8 mouse cellular contexts compared by ENCODE assay signal in genomic region chr13:38151671-38152428, GRCm38 (mm10). TPM values are rescaled to one million over a fixed set of nuclear protein-coding genes. Genes with fewer than 3 reads are reported as not detected.
DNase-seq lines count a peak whose midpoint lies in the region; ATAC-seq and TF ChIP-seq lines count a peak whose summit lies in the region.

No protein-coding gene starts in this region.

- H3K4me3 ChIP-seq in forebrain, postnatal 0 days (ENCODE audit: low read depth, low read length): peak overlapping the region; percentile 40
- H3K4me3 ChIP-seq in kidney, embryonic 16.5 days (ENCODE audit: low read length): peak overlapping the region; percentile 57
- H3K4me3 ChIP-seq in small intestine, adult 2 months (ENCODE audit: low read depth, low read length): peak overlapping the region; percentile 98

- H3K27me3 ChIP-seq in forebrain, postnatal 0 days (ENCODE audit: insufficient read depth, low read length): peaks cover 49% of the 10 kb centered on the region
- H3K27me3 ChIP-seq in kidney, embryonic 16.5 days (ENCODE audit: insufficient read depth, low read length): peaks cover 23% of the 10 kb centered on the region
- H3K27me3 ChIP-seq in small intestine, adult 2 months (ENCODE audit: control insufficient read depth, insufficient read depth, low read length): 0 out of 2 replicates have a peak, but pooled peaks cover 6% of the 10 kb centered on the region

- H3K9me3 ChIP-seq in forebrain, postnatal 0 days (ENCODE audit: low read length): no peaks in the 10 kb centered on the region
- no peaks in the 10 kb centered on the region for H3K9me3 ChIP-seq in kidney, embryonic 16.5 days (ENCODE audit: low read length)

- H3K36me3 ChIP-seq in forebrain, postnatal 0 days (ENCODE audit: insufficient read depth): no peaks in the 10 kb centered on the region
- no peaks in the 10 kb centered on the region for H3K36me3 ChIP-seq in kidney, embryonic 16.5 days (ENCODE audit: insufficient read depth, low read length)
- H3K36me3 ChIP-seq in small intestine, adult 2 months (ENCODE audit: control insufficient read depth, insufficient read depth, low read length): peaks cover 1% of the 10 kb centered on the region; the same call in 1 of the 2 replicates

- peak; percentile 5 to 21 for DNase-seq in cerebellum, postnatal 25 days
- no peak for DNase-seq in cerebellum, adult 9-10 months
- DNase-seq in adrenal gland, postnatal 10 days: peak; percentile 19
- peak; percentile 63 for DNase-seq in forebrain, postnatal 0 days
- peak; percentile 5 for DNase-seq in lung, postnatal 14 days
- no peak for DNase-seq in gastrocnemius, postnatal 25 days

- H3K9ac ChIP-seq in forebrain, postnatal 0 days: peak overlapping the region; percentile 18; the same call in 1 of the 2 replicates
- peak overlapping the region; percentile 75 for H3K9ac ChIP-seq in kidney, embryonic 16.5 days (replicated peaks; ENCODE audit: low read length)

- peak overlapping the region; percentile 68 for H3K4me2 ChIP-seq in forebrain, postnatal 0 days (ENCODE audit: low read depth)
- H3K4me2 ChIP-seq in kidney, embryonic 16.5 days (replicated peaks; ENCODE audit: low read depth, low read length): peak overlapping the region; percentile 93

- ATAC-seq in forebrain, postnatal 0 days: peak; percentile 30
- peak; percentile 46; the same call in 1 of the 2 replicates for ATAC-seq in kidney, embryonic 16.5 days (ENCODE audit: low FRiP score, low TSS enrichment)

- no peak for TF ChIP-seq CTCF in forebrain, postnatal 0 days (IDR thresholded peaks at IDR 0.05; ENCODE audit: low read depth)
- TF ChIP-seq CTCF in small intestine, adult 2 months (IDR thresholded peaks at IDR 0.05; ENCODE audit: extremely low read depth, insufficient read length, insufficient replicate concordance, low read depth, low read length): no peak

- no peak overlapping the region for H3K27ac ChIP-seq in forebrain, postnatal 0 days (ENCODE audit: low read depth, low read length)
- H3K27ac ChIP-seq in kidney, embryonic 16.5 days (ENCODE audit: low read length): peak overlapping the region; percentile 44; the same call in 1 of the 2 replicates
- H3K27ac ChIP-seq in small intestine, adult 2 months (ENCODE audit: insufficient read depth, low read depth, low read length): peak overlapping the region; percentile 98

- 1% methylated on average over 48 of the region's 49 CpGs for WGBS in forebrain, postnatal 0 days
- WGBS in kidney, embryonic 16.5 days: under 1% methylated on average over 49 of the region's 49 CpGs
- WGBS in small intestine, adult 2 months: under 1% methylated on average over 49 of the region's 49 CpGs

- H3K4me1 ChIP-seq in forebrain, postnatal 0 days (ENCODE audit: insufficient read depth): 0 out of 2 replicates have a peak, but pooled peaks cover 4% of the 10 kb centered on the region
- H3K4me1 ChIP-seq in kidney, embryonic 16.5 days (ENCODE audit: insufficient read depth, low read length): peaks cover 25% of the 10 kb centered on the region; the same call in 1 of the 2 replicates
- H3K4me1 ChIP-seq in small intestine, adult 2 months (ENCODE audit: control insufficient read depth, insufficient read depth, insufficient read length, low read length): peaks cover 4% of the 10 kb centered on the region; the same call in 1 of the 2 replicates

- TF ChIP-seq POLR2A in small intestine, adult 2 months (IDR thresholded peaks at IDR 0.05; ENCODE audit: low read depth, low read length): no peak

RNA-seq across cellular contexts. Expression of gene Dsp, which starts 0.8 kb away (rescaled TPM):
- 1 to 10 TPM; 3.0 to 5.2 TPM for total RNA-seq in adrenal gland, postnatal 10 days (2021)
- total RNA-seq in forebrain, postnatal 0 days (2014; rRNA removed): 0.76 and 2.0 TPM in 2 replicates
- 0.16 and 0.47 TPM in 2 replicates for polyA plus RNA-seq in forebrain, postnatal 0 days (2015; fragmentation: Nextera tagmentation; extraction: Ambion mirVana)
- 5.3 TPM in 2 replicates for polyA plus RNA-seq in kidney, embryonic 16.5 days (2015; fragmentation: Nextera tagmentation; extraction: Ambion mirVana)
- polyA plus RNA-seq in small intestine, adult 2 months (2012; rRNA removed): 11.1 and 43.0 TPM in 2 replicates
- under 1 TPM in 1 of 2 experiments, not detected in 1; 0.56 TPM for total RNA-seq in gastrocnemius, postnatal 25 days (2021)

RNA-seq across cellular contexts. Expression of gene Snrnp48, which starts 52.9 kb away (rescaled TPM):
- 10 to 100 TPM; 16.1 to 23.9 TPM for total RNA-seq in adrenal gland, postnatal 10 days (2021)
- total RNA-seq in forebrain, postnatal 0 days (2014; rRNA removed): 14.9 and 17.1 TPM in 2 replicates
- 16.9 and 19.1 TPM in 2 replicates for polyA plus RNA-seq in forebrain, postnatal 0 days (2015; fragmentation: Nextera tagmentation; extraction: Ambion mirVana)
- 32.3 and 37.3 TPM in 2 replicates for polyA plus RNA-seq in kidney, embryonic 16.5 days (2015; fragmentation: Nextera tagmentation; extraction: Ambion mirVana)
- 9.9 and 20.9 TPM in 2 replicates for polyA plus RNA-seq in small intestine, adult 2 months (2012; rRNA removed)
- 10 to 100 TPM in 1 of 2 experiments, 1 to 10 TPM in 1; 6.5 to 11.0 TPM for total RNA-seq in gastrocnemius, postnatal 25 days (2021)

Comparison
In these comparisons a context has a peak if more than half of its experiments do, and no peak if none do; other contexts are left out.
1. DNase-seq: peak in cerebellum, postnatal 25 days (2 of 2), adrenal gland, postnatal 10 days (single experiment), forebrain, postnatal 0 days (single experiment) and lung, postnatal 14 days (single experiment); none in cerebellum, adult 9-10 months (single experiment) and gastrocnemius, postnatal 25 days (single experiment).
2. H3K4me3 ChIP-seq: peak in every context shown above with its lines; median percentile 98 in small intestine, adult 2 months; 57 in kidney, embryonic 16.5 days; 40 in forebrain, postnatal 0 days.